Mouse (Mus musculus): ENCODE measurements around the gene Dgki.

Dgki gene

GRCm38 (mm10) chr6:37252536-37252935 lies 47.4 kb downstream of the Dgki start:
- in situ Hi-C loops (cut with MboI; ENCODE audit: low pct_unique_long_range_greater_than_20kb in 1 of 2, low sequenced_read_pairs in 2 of 2, unreplicated experiment in 1 of 2) = no loop called here

DNA sequence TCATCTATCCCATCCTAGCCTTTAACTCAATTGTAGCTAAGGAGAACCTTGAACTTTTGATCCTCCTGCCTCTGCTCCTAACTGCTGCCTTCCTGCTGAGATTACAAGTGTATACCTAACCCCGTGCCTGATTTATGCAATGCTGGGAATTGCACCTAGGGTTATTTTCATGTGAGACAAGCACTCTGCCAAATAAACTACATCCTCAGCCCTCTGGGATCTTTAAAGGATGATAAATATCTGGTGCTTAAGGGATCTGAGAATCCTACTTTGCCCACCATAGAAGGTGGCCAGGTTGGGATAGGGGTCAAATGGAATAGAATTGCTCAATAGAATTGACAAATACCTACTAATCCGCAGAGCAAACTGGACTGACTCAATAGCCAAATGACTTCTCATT lies 49.3 kb downstream of the Dgki start:
- in situ Hi-C loops (cut with MboI; ENCODE audit: low pct_unique_long_range_greater_than_20kb in 1 of 2, low sequenced_read_pairs in 2 of 2, unreplicated experiment in 1 of 2) = no loop called here

DNA sequence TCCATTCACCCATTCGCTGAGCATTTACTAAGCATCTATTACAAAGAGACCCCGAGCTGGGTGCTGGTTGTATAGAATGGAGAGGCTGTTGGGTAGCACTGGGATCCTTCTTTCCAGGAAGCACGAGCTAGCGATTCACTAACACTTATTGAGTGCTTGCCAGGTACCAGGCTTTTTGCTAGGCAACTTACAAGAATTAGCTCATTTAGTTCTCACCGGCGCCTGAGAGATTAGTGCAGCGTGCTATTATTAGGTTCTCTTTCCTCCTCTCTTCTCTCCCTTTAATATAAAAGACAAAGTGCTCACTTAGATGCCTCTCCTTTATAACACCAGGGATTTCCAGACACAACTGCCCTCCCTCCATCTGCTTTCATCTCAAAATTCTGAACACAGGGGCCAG lies 54.2 kb downstream of the Dgki start:
- in situ Hi-C loops (cut with MboI; ENCODE audit: low pct_unique_long_range_greater_than_20kb in 1 of 2, low sequenced_read_pairs in 2 of 2, unreplicated experiment in 1 of 2) = no loop called here

GRCm38 (mm10) chr6:37244074-37244473 lies 55.9 kb downstream of the Dgki start:
- in situ Hi-C loops (cut with MboI; ENCODE audit: low pct_unique_long_range_greater_than_20kb in 1 of 2, low sequenced_read_pairs in 2 of 2, unreplicated experiment in 1 of 2) = no loop called here

- in situ Hi-C loops (cut with MboI; ENCODE audit: low pct_unique_long_range_greater_than_20kb in 1 of 2, low sequenced_read_pairs in 2 of 2, unreplicated experiment in 1 of 2) = no loop called here
Observed at GRCm38 (mm10) chr6:37242769-37243121, 57.2 kb downstream of the Dgki start.

GRCm38 (mm10) chr6:37242100-37242768 lies 57.8 kb downstream of the Dgki start:
- in situ Hi-C loops (cut with MboI; ENCODE audit: low pct_unique_long_range_greater_than_20kb in 1 of 2, low sequenced_read_pairs in 2 of 2, unreplicated experiment in 1 of 2) = no loop called here

DNA sequence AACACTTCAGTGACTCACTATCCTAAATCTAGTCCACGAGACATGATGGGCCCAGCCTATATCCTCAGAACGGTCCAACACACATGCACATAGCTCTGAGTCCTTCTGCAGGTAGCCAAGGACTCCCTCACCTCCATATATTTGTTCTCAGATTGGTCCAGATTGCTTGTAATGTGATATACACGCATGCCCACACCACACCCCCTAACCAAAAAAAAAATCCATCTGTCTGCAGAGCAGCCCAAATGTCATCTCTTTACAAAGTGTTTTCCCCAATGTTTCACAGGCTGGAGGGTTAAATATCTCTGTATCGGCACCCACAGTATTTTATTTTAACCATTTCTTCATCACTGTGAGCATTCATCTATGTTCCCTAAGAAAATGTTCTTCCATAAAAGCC lies 58.5 kb downstream of the Dgki start:
- in situ Hi-C loops (cut with MboI; ENCODE audit: low pct_unique_long_range_greater_than_20kb in 1 of 2, low sequenced_read_pairs in 2 of 2, unreplicated experiment in 1 of 2) = no loop called here

DNA sequence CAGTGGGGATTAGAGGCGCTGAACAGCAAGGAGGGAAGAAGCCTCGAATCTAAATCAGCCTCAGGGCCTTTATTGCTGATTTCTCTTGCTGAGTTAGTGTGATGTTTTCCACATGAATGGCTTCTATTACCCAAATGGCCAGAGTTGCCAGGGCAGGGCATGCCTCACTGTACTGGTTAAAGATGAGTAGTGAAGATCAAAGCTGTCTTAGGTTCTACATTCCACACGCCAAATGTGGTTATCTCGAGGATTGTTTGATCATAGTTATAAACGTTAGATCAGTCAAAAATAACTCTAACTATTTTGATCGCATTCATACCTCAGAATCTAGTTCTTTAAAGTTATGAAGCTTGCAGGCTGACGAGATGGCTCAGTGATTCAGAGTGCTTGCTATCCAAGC lies 59.8 kb downstream of the Dgki start:
- in situ Hi-C loops (cut with MboI; ENCODE audit: low pct_unique_long_range_greater_than_20kb in 1 of 2, low sequenced_read_pairs in 2 of 2, unreplicated experiment in 1 of 2) = no loop called here

DNA sequence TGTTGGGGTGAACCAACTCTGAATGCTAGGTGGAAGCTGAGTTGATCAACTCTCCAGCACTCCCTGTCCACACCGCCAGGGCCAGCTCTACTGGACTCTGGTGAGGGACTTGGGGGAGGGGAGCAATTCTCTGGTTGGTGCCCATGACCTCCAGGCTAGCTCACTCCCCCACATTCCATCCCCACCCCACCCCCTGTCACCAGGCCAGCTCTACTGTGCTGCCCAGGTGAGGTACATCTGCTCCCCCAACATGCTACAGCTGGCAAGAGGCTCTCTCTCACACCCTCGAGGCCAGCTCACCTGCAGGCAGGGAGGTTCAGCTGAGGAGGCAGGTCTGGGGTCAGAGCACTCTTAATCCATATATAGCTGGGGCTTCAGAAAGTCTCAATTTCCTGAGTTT lies 63.1 kb downstream of the Dgki start:
- in situ Hi-C loops (cut with MboI; ENCODE audit: low pct_unique_long_range_greater_than_20kb in 1 of 2, low sequenced_read_pairs in 2 of 2, unreplicated experiment in 1 of 2) = no loop called here

DNA sequence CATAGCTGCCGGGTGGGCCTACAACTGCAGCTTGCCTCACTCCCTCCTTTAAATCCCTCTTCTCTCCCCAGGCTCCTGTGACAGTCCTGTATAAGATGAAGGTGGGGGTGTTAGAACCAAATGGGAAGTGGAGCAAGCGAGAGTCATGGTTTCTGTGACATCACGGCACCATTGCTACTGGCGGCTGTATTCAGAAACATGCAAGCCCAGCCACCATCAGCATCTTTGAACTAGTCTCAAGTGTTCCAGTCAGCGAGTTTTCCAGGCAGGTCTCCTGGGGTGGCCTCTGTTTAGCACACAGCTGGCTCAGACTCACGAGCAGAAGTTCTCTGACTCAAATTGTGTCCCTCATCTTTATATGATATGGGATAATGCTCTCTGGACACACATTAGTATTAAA lies 68.8 kb downstream of the Dgki start:
- in situ Hi-C loops (cut with MboI; ENCODE audit: low pct_unique_long_range_greater_than_20kb in 1 of 2, low sequenced_read_pairs in 2 of 2, unreplicated experiment in 1 of 2) = no loop called here

GRCm38 (mm10) chr6:37222947-37223510 lies 77.0 kb downstream of the Dgki start:
- in situ Hi-C loops (cut with MboI; ENCODE audit: low pct_unique_long_range_greater_than_20kb in 1 of 2, low sequenced_read_pairs in 2 of 2, unreplicated experiment in 1 of 2) = no loop called here

- in situ Hi-C loops (cut with MboI; ENCODE audit: low pct_unique_long_range_greater_than_20kb in 1 of 2, low sequenced_read_pairs in 2 of 2, unreplicated experiment in 1 of 2) = no loop called here
Observed at GRCm38 (mm10) chr6:37222016-37222415, 78.0 kb downstream of the Dgki start.

DNA sequence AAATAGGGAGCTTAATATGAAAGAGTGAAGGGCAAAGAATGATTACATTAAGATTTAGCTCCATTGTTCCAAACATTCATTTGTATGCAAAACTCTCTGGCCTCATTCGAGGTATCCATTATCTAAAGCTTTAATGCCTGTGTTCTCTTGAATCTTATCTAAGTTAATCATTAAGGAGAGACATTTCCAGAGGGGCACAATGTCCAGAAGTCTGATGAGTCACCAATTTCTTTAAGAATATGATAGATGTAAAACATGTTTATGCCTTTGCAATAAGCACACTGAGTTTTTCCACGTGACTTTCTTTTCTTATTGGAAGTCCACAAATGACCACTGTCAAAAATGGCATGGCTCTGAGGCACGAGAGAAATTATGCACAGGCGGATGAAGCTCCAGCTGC lies 80.9 kb downstream of the Dgki start:
- in situ Hi-C loops (cut with MboI; ENCODE audit: low pct_unique_long_range_greater_than_20kb in 1 of 2, low sequenced_read_pairs in 2 of 2, unreplicated experiment in 1 of 2) = no loop called here

GRCm38 (mm10) chr6:37216342-37216763 lies 83.6 kb downstream of the Dgki start:
- in situ Hi-C loops (cut with MboI; ENCODE audit: low pct_unique_long_range_greater_than_20kb in 1 of 2, low sequenced_read_pairs in 2 of 2, unreplicated experiment in 1 of 2) = no loop called here

DNA sequence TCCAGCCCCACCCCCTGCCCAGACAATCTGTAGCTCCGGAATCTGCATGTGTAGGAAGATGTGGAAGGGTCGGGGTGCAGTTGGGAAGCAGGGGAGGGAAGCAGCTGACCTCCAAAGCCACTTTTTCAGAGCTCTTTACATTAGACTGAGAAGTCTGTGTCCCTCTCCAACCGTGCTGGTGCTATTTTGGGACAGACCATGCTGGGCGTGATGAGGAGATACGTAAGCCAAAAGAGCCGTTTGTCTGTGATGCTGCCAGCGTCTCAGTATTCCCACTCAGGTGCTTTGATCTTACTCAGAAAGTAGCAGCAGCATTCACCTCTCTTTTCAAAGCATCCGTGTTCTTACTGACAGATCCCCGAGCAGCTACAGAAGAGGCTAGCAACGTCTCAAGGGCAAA lies 84.3 kb downstream of the Dgki start:
- in situ Hi-C loops (cut with MboI; ENCODE audit: low pct_unique_long_range_greater_than_20kb in 1 of 2, low sequenced_read_pairs in 2 of 2, unreplicated experiment in 1 of 2) = no loop called here

- in situ Hi-C loops (cut with MboI; ENCODE audit: low pct_unique_long_range_greater_than_20kb in 1 of 2, low sequenced_read_pairs in 2 of 2, unreplicated experiment in 1 of 2) = no loop called here
Observed at GRCm38 (mm10) chr6:37212930-37213329, 87.1 kb downstream of the Dgki start.

DNA sequence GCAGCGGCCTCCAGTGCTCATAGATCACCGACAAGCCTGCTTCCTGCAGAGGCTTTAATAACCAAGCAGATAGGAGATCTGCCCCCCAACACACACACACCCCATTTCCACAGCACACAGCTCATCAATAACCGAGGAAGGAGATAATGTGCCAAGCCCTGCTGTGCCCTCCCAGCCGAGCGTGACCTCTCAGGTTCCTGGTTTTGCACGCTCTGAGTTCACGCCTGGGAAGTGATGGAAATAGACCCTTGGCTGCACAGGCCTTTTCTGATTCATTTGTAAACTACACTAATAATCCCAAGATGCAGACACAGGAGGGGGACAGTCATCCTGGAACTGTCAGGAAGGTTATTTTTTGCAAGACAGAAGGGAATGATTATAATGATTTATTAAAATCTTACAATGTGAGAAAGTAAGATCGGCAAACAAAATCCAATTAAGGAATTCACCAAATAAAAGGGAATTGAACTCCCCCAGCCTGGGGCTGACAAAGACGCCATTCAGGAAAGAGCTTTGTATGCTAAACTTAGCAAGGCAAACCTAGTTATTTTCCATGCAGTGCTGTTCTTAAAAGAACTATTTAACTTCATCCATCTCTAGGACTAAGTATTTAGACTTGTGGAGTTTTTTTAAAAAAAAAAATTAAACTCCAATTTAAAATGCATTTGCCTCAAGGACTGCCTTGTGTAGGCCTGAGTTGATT lies 88.3 kb downstream of the Dgki start:
- in situ Hi-C loops (cut with MboI; ENCODE audit: low pct_unique_long_range_greater_than_20kb in 1 of 2, low sequenced_read_pairs in 2 of 2, unreplicated experiment in 1 of 2) = no loop called here

DNA sequence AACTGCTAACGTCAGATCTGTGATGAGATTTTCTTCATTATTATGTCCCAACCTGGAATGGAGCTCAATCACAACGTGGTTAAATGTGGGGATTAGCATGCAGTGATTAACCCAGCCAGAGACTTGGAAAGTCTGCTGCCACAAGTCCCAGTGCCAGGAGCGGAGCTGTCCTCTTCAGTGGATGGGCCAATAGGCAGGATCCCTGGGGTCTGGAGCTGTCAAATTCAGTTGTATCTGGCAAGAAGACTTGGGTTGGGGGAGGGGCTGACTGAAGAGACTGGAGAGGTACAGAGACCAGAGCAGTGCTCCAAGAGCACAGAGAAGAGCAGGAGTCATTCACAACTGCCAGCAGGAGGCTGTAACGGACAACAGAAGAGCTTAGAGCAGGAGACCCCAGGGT lies 97.1 kb downstream of the Dgki start:
- in situ Hi-C loops (cut with MboI; ENCODE audit: low pct_unique_long_range_greater_than_20kb in 1 of 2, low sequenced_read_pairs in 2 of 2, unreplicated experiment in 1 of 2) = no loop called here

- in situ Hi-C loops (cut with MboI; ENCODE audit: low pct_unique_long_range_greater_than_20kb in 1 of 2, low sequenced_read_pairs in 2 of 2, unreplicated experiment in 1 of 2) = no loop called here
Observed at GRCm38 (mm10) chr6:37200840-37201239, 99.1 kb downstream of the Dgki start.

GRCm38 (mm10) chr6:37199502-37199901 lies 100.5 kb downstream of the Dgki start:
- in situ Hi-C loops (cut with MboI; ENCODE audit: low pct_unique_long_range_greater_than_20kb in 1 of 2, low sequenced_read_pairs in 2 of 2, unreplicated experiment in 1 of 2) = no loop called here
